Mouse (Mus musculus) liver, embryonic 14.5 days (tissue): ENCODE measurements around the gene Adamts4.

ENCODE experiments used
- CTCF ChIP-seq: IDR thresholded peaks from 2 replicates; pipeline ENCODE4 v1.5.1; 2016; ENCODE audit warnings: antibody characterized with exemption, low read depth, control low read depth
- EP300 ChIP-seq: IDR thresholded peaks from 2 replicates; pipeline ENCODE4 v1.6.1; 2016; ENCODE audit warnings: antibody characterized with exemption, low read depth

DNA sequence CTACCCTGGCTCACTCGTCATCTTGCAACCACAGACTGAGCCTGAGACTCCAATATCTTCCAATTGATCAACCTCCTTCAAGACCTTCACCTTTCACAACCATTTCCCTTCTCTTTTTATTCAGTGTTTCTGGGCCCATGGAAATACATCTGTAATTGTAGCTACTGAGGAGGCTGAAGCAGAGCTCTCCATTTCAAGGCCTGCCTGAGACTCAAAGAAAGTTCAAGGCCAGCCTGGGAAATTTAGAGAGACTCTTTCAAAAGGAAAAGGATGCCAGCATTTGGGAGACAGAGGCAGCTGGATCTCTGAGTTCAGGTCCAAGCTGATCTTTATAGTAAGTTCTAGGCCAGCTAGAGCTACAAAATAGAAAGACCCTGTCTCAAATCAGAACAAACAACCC lies 22.3 kb upstream of the Adamts4 start:
- TF ChIP-seq CTCF: no peak
- no peak for TF ChIP-seq EP300
